Mouse (Mus musculus) forebrain, embryonic 10.5 days (tissue): Measurements from ENCODE around the gene Nek6. TPM values are rescaled to one million over a fixed set of nuclear protein-coding genes. Genes with fewer than 3 reads are reported as not detected.
A peak's percentile ranks its signal among the peaks of the same experiment; 100 is the strongest.

ENCODE experiments used
- DNase-seq: peaks from one replicate; pipeline ENCODE4 v3.0.0-alpha.2; 2017; ENCODE audit warnings: low spot score; ENCODE audit errors: extremely low spot score
- H3K27ac ChIP-seq: fragments of 300-500 bp; sonication (generic); 2 replicates; pipeline ENCODE4 v1.5.1; 2016; ENCODE audit warnings: mild to moderate bottlenecking
- H3K27me3 ChIP-seq: fragments of 300-500 bp; sonication (generic); 2 replicates; pipeline ENCODE4 v1.6.1; 2016; ENCODE audit warnings: mild to moderate bottlenecking; ENCODE audit not compliant: poor library complexity, severe bottlenecking
- H3K36me3 ChIP-seq: fragments of 300-500 bp; sonication (generic); replicated peaks from 2 replicates; pipeline ENCODE4 v1.6.1; 2016; ENCODE audit warnings: mild to moderate bottlenecking, moderate library complexity
- H3K4me1 ChIP-seq: fragments of 300-500 bp; sonication (generic); 2 replicates; pipeline ENCODE4 v1.6.1; 2016
- H3K4me3 ChIP-seq: fragments of 300-500 bp; sonication (generic); 2 replicates; pipeline ENCODE4 v1.5.1; 2016; ENCODE audit warnings: mild to moderate bottlenecking, moderate library complexity
- H3K9me3 ChIP-seq: fragments of 300-500 bp; sonication (generic); 2 replicates; pipeline ENCODE4 v1.6.1; 2016; ENCODE audit warnings: mild to moderate bottlenecking, moderate library complexity
- WGBS: fragments of 180-500 bp; shearing (Covaris S2); methylation state at CpG from one replicate; pipeline ENCODE4 v1.1.7; 2016; 5-methylcytosine and 5-hydroxymethylcytosine counted together
- polyA plus RNA-seq: library from polyadenylated mRNA; unstranded; fragments of >200 nt; fragmentation: Nextera tagmentation; extraction: Ambion mirVana; gene quantifications from 2 replicates; pipeline ENCODE4 v1.2.1, GENCODE M21; 2016

Nek6 gene
- polyA plus RNA-seq, 1 experiment from 2014 or later = 120 TPM

- Histone ChIP-seq H3K4me3 (no peak overlapping the region), H3K27me3 (no peaks in the 10 kb centered on the region), H3K27ac (no peak overlapping the region), H3K9me3 (no peaks in the 10 kb centered on the region), H3K36me3 (peaks cover 65% of the 10 kb centered on the region), H3K4me1 (peaks cover 20% of the 10 kb centered on the region)
- no peak for DNase-seq
- WGBS = 86% methylated on average over 1 of the region's 1 CpGs
Observed at GRCm38 (mm10) chr2:38607716-38608115, 96.3 kb downstream of the Nek6 start.

- Histone ChIP-seq H3K27ac (peak overlapping the region; percentile 35; the same call in 1 of the 2 replicates), H3K36me3 (peaks cover 77% of the 10 kb centered on the region)
Observed at GRCm38 (mm10) chr2:38608831-38609309, 97.4 kb downstream of the Nek6 start.

DNA sequence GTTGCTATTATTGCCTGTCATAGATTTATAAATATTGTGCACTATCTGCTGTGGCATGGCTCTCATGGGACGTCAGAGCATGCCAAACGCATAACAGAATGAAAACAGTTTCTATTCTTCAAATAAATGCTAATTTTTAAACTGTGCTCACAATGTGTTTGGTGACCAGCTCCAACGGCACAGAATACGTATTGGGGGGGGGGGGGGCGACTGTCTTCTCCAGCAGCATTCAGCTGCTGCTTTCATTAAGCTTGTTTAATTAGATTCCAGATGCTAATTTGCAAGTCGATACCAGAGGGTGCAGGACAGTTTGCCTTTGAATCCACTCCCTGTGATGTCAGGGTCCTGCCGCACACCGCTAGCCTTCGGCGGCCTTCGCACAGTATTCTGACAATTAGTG, 97.9 kb downstream of the Nek6 start:
- Histone ChIP-seq H3K36me3 (peaks cover 76% of the 10 kb centered on the region), H3K27me3 (no peaks in the 10 kb centered on the region), H3K27ac (peak overlapping the region; percentile 35; the same call in 1 of the 2 replicates), H3K4me1 (peaks cover 20% of the 10 kb centered on the region), H3K9me3 (no peaks in the 10 kb centered on the region), H3K4me3 (no peak overlapping the region)
- no peak for DNase-seq
- WGBS = 83% methylated on average over 11 of the region's 11 CpGs

More at GRCm38 (mm10) chr2:38608831-38609309, 97.4 kb downstream of the Nek6 start:
- peaks cover 20% of the 10 kb centered on the region for H3K4me1 ChIP-seq
- H3K27me3 ChIP-seq = no peaks in the 10 kb centered on the region
- WGBS = 93% methylated on average over 5 of the region's 5 CpGs
- H3K4me3 ChIP-seq = no peak overlapping the region
- no peaks in the 10 kb centered on the region for H3K9me3 ChIP-seq
- no peak for DNase-seq

DNA sequence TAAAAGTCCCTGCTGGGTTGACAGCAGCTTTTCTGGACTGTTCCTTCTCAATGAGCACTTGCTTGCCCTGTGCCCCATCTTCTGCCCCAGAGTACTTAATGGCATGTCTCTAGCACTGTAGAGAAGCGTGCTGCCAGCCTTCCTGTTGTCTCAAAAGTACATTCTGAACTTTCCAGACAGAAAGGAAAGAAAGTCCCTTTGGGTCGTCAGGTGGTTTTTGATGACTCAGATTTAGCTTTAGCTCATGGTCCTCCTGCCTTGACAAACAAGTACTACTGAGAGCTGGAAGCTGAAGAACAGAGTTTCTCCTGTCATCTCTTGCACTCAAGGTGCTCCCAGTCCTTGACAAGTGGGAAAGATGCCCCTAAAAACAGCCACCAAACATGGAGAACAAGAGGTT, 98.7 kb downstream of the Nek6 start:
- Histone ChIP-seq H3K9me3 (no peaks in the 10 kb centered on the region), H3K4me3 (no peak overlapping the region), H3K36me3 (peaks cover 73% of the 10 kb centered on the region), H3K27me3 (no peaks in the 10 kb centered on the region), H3K4me1 (peaks cover 26% of the 10 kb centered on the region), H3K27ac (peak overlapping the region; percentile 17; the same call in 1 of the 2 replicates)
- 89% methylated on average over 2 of the region's 2 CpGs for WGBS
- DNase-seq = no peak

GRCm38 (mm10) chr2:38612596-38612995, 101.2 kb downstream of the Nek6 start:
- Histone ChIP-seq H3K4me3 (no peak overlapping the region), H3K36me3 (peaks cover 68% of the 10 kb centered on the region), H3K4me1 (peaks cover 42% of the 10 kb centered on the region), H3K27me3 (no peaks in the 10 kb centered on the region), H3K27ac (no peak overlapping the region), H3K9me3 (no peaks in the 10 kb centered on the region)
- 91% methylated on average over 6 of the region's 6 CpGs for WGBS
- DNase-seq = no peak

DNA sequence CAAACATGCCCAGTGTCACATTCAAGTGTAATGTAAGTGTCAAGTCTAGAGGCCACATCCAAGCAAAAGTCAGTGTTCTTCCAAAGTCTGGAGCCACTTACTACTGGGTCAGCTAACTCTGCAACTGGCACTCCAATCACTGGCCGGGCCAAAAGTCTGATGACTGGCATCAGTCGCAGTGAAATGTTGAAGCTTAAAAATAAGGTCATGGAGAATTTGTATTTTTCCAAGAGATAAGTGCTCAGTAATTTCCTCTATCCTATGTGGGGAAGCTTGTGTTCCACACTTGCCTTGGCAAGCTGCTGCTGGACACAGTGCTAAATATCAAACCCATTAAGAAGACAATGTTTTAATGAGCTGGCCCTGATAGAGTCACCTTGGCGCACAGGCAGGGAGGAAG, 102.1 kb downstream of the Nek6 start:
- no peaks in the 10 kb centered on the region for H3K27me3 ChIP-seq
- WGBS = 95% methylated on average over 3 of the region's 3 CpGs
- no peaks in the 10 kb centered on the region; the same call in 1 of the 2 replicates for H3K9me3 ChIP-seq
- peaks cover 68% of the 10 kb centered on the region for H3K36me3 ChIP-seq
- no peak overlapping the region for H3K4me3 ChIP-seq
- no peak overlapping the region for H3K27ac ChIP-seq
- DNase-seq = no peak
- peaks cover 44% of the 10 kb centered on the region for H3K4me1 ChIP-seq

GRCm38 (mm10) chr2:38614437-38614836, 103.0 kb downstream of the Nek6 start:
- H3K36me3 ChIP-seq = peaks cover 68% of the 10 kb centered on the region
- H3K9me3 ChIP-seq = no peaks in the 10 kb centered on the region; the same call in 1 of the 2 replicates
- DNase-seq = no peak
- 95% methylated on average over 6 of the region's 6 CpGs for WGBS
- H3K4me1 ChIP-seq = peaks cover 36% of the 10 kb centered on the region
- H3K27me3 ChIP-seq = no peaks in the 10 kb centered on the region
- no peak overlapping the region for H3K27ac ChIP-seq
- no peak overlapping the region for H3K4me3 ChIP-seq

DNA sequence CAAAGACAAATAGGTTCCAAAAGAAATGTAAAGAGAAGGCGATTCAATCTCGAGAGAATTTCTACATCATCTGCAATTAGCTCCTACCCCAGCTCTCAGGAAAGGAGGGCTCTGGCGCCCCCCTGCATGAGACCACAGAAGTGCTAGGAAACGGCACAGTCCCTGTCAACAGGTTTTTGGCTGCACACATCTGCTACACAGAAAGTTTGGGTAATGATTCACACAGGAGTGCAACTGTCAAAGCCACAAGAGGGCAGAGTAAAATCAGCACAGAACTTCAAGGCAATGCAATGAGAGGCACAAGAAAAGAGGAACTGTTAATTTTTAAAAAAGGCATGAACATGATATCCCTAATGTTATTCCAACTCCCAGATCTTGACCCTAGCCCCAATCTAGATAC, 104.6 kb downstream of the Nek6 start:
- no peak overlapping the region for H3K27ac ChIP-seq
- H3K27me3 ChIP-seq = no peaks in the 10 kb centered on the region
- 66% methylated on average over 4 of the region's 4 CpGs for WGBS
- no peaks in the 10 kb centered on the region; the same call in 1 of the 2 replicates for H3K9me3 ChIP-seq
- H3K4me1 ChIP-seq = peaks cover 28% of the 10 kb centered on the region
- no peak for DNase-seq
- H3K36me3 ChIP-seq = peaks cover 67% of the 10 kb centered on the region
- H3K4me3 ChIP-seq = no peak overlapping the region

- DNase-seq = no peak
- Histone ChIP-seq H3K9me3 (no peaks in the 10 kb centered on the region; the same call in 1 of the 2 replicates), H3K36me3 (peaks cover 69% of the 10 kb centered on the region), H3K27me3 (no peaks in the 10 kb centered on the region), H3K4me3 (no peak overlapping the region), H3K4me1 (peaks cover 39% of the 10 kb centered on the region), H3K27ac (no peak overlapping the region)
- WGBS = 95% methylated on average over 5 of the region's 5 CpGs
Observed at GRCm38 (mm10) chr2:38616956-38617872, 105.8 kb downstream of the Nek6 start.

GRCm38 (mm10) chr2:38619777-38620176, 108.3 kb downstream of the Nek6 start:
- no peak overlapping the region for H3K27ac ChIP-seq
- DNase-seq = no peak
- H3K27me3 ChIP-seq = no peaks in the 10 kb centered on the region
- 92% methylated on average over 4 of the region's 4 CpGs for WGBS
- no peak overlapping the region for H3K4me3 ChIP-seq
- no peaks in the 10 kb centered on the region; the same call in 1 of the 2 replicates for H3K9me3 ChIP-seq
- H3K36me3 ChIP-seq = peaks cover 64% of the 10 kb centered on the region
- peaks cover 42% of the 10 kb centered on the region for H3K4me1 ChIP-seq

DNA sequence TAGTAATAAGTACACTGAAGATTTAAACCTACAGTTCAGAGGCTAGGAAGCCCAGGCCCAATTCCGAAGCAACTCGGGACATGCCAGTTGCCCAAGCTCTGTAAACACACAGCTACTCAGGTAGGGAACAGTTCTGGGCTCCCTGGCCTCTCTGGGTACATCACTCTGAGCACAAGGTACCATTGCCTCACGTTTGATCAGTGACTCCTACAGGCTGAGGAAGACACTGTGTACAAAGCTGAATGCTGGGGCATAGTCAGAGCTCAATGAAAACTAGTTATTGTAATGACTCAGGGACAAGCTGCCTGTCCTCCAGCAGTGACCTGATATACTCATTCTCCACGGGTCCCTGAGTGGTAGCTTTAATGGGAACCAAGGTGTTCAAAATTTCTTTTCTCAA, 109.6 kb downstream of the Nek6 start:
- H3K4me1 ChIP-seq = peaks cover 29% of the 10 kb centered on the region
- H3K4me3 ChIP-seq = no peak overlapping the region
- DNase-seq = no peak
- H3K36me3 ChIP-seq = peaks cover 77% of the 10 kb centered on the region
- no peaks in the 10 kb centered on the region for H3K27me3 ChIP-seq
- 89% methylated on average over 4 of the region's 4 CpGs for WGBS
- H3K27ac ChIP-seq = peak overlapping the region; percentile 69; the same call in 1 of the 2 replicates
- no peaks in the 10 kb centered on the region; the same call in 1 of the 2 replicates for H3K9me3 ChIP-seq

DNA sequence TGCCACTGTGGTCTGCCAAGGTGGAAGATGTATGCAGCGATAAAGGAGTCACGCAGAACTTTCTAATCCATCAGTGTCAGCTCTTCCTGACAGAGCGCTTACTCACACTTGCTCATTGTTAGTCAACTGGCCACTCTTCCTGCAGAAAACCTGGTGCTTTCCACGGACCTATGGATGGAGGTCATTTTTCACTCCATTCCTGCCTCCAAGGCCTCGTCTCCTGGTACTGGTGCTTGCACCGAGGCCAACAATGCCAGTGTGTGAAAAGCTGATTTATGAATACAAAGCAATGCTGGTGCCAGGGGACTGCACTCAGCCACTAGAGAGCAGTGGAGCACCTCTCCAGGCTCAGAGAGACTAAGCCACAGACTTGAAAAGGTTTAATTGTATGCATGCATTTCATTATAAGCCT, 110.2 kb downstream of the Nek6 start:
- DNase-seq = peak; percentile 34
- 74% methylated on average over 6 of the region's 6 CpGs for WGBS
- no peak overlapping the region for H3K4me3 ChIP-seq
- H3K9me3 ChIP-seq = no peaks in the 10 kb centered on the region; the same call in 1 of the 2 replicates
- peaks cover 24% of the 10 kb centered on the region for H3K4me1 ChIP-seq
- no peaks in the 10 kb centered on the region for H3K27me3 ChIP-seq
- H3K27ac ChIP-seq = peak overlapping the region; percentile 69; the same call in 1 of the 2 replicates
- H3K36me3 ChIP-seq = peaks cover 81% of the 10 kb centered on the region

DNA sequence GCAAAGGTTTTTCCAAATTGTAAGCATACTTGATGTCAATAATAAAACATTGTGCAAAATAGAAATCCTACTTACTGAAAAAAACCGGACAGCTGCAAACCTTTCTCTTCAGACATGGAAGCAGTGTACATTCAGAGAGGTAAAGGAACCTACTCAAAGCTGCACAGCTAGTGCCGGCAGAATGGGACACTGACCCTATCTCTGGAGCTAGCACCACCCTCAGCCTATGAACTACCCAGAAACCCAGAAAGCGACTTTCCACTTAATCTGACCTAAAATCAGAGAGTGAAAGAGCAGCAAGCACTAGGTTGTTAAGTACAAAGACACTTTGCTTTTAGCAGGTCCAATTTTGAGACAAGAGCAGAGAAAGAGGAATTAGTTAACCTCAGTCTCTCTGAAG, 112.0 kb downstream of the Nek6 start:
- H3K9me3 ChIP-seq = no peaks in the 10 kb centered on the region; the same call in 1 of the 2 replicates
- H3K27me3 ChIP-seq = no peaks in the 10 kb centered on the region
- no peak overlapping the region for H3K4me3 ChIP-seq
- peaks cover 82% of the 10 kb centered on the region for H3K36me3 ChIP-seq
- WGBS = 86% methylated on average over 3 of the region's 3 CpGs
- no peak overlapping the region for H3K27ac ChIP-seq
- no peak for DNase-seq
- H3K4me1 ChIP-seq = peaks cover 18% of the 10 kb centered on the region
